Mouse (Mus musculus) thymus, adult 2 months (tissue): Measurements from ENCODE around the gene Mecom.

Experiments
- CTCF ChIP-seq: fragments of 200-500 bp; IDR thresholded peaks from 2 replicates; pipeline ENCODE4 v1.5.1; 2012; ENCODE audit warnings: mild to moderate bottlenecking, control low read depth, low read length, moderate library complexity, borderline replicate concordance; ENCODE audit not compliant: control insufficient read depth, poor library complexity, insufficient read depth; ENCODE audit errors: extremely low read depth
- POLR2A ChIP-seq: fragments of 200-500 bp; IDR thresholded peaks from 2 replicates; pipeline ENCODE4 v1.6.1; 2012; ENCODE audit warnings: mild to moderate bottlenecking, low read length, control low read depth, moderate library complexity; ENCODE audit not compliant: control insufficient read depth, poor library complexity, insufficient read depth; ENCODE audit errors: extremely low read depth

DNA sequence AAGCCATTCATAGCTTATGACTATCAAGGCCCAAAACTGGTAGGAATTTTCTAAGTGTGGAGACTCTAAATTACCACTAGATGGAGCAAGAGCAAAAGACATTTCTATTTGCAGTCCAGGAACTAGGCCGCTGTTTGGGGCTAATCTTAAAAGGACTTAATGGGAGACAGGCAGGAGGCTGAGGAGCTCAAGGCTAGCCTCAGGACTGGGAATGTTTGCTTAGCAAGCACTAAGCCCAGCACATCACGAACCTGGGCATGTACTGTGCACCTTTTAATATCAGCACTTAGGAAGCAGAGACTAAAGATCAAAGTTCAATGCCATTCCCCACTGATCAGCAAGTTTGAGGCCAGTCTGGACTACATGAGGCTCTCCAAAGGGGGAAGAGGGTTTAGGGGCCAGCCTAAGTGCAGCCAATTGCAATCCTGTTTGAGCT lies 44.6 kb upstream of the Mecom start:
- no peak for TF ChIP-seq CTCF
- no peak for TF ChIP-seq POLR2A
